Mouse (Mus musculus) testis, adult 2 months (tissue): ENCODE results near the gene Nfkbie. TPM values are rescaled to one million over a fixed set of nuclear protein-coding genes. Genes with fewer than 3 reads are reported as not detected.

Experiments
- H3K27ac ChIP-seq: fragments of 200-500 bp; 2 replicates; pipeline ENCODE4 v1.5.1; 2012; ENCODE audit warnings: low read depth, low read length; ENCODE audit not compliant: control insufficient read depth, insufficient read depth
- H3K27me3 ChIP-seq: fragments of 200-500 bp; 2 replicates; pipeline ENCODE4 v1.6.1; 2012; ENCODE audit warnings: mild to moderate bottlenecking, low read length, moderate library complexity; ENCODE audit not compliant: control insufficient read depth, insufficient read depth
- H3K36me3 ChIP-seq: fragments of 200-500 bp; 2 replicates; pipeline ENCODE4 v1.6.1; 2012; ENCODE audit warnings: mild to moderate bottlenecking, low read length; ENCODE audit not compliant: control insufficient read depth, insufficient read depth
- H3K4me1 ChIP-seq: fragments of 200-500 bp; 2 replicates; pipeline ENCODE4 v1.6.1; 2012; ENCODE audit warnings: low read length; ENCODE audit not compliant: control insufficient read depth, insufficient read depth
- H3K4me3 ChIP-seq: fragments of 200-500 bp; 2 replicates; pipeline ENCODE4 v1.5.1; 2012; ENCODE audit warnings: low read depth, mild to moderate bottlenecking, low read length, moderate library complexity, mixed read lengths; ENCODE audit not compliant: control insufficient read depth
- CTCF ChIP-seq: fragments of 200-500 bp; IDR thresholded peaks from 2 replicates; pipeline ENCODE4 v1.5.1; 2012; ENCODE audit warnings: low read depth, mild to moderate bottlenecking, inconsistent platforms, low read length, moderate library complexity; ENCODE audit not compliant: control insufficient read depth, insufficient read depth, insufficient replicate concordance
- POLR2A ChIP-seq: fragments of 200-500 bp; IDR thresholded peaks from 2 replicates; pipeline ENCODE4 v1.6.1; 2012; ENCODE audit warnings: low read depth, mild to moderate bottlenecking, inconsistent platforms, low read length, moderate library complexity; ENCODE audit not compliant: control insufficient read depth
- polyA plus RNA-seq: library from polyadenylated mRNA; depleted of rRNA; stranded (reverse); fragments of >200 nt; gene quantifications from 2 replicates; pipeline ENCODE4 v1.2.3, GENCODE M21; 2012

Gene Nfkbie
- polyA plus RNA-seq, 1 experiment, result 0.83 TPM

DNA sequence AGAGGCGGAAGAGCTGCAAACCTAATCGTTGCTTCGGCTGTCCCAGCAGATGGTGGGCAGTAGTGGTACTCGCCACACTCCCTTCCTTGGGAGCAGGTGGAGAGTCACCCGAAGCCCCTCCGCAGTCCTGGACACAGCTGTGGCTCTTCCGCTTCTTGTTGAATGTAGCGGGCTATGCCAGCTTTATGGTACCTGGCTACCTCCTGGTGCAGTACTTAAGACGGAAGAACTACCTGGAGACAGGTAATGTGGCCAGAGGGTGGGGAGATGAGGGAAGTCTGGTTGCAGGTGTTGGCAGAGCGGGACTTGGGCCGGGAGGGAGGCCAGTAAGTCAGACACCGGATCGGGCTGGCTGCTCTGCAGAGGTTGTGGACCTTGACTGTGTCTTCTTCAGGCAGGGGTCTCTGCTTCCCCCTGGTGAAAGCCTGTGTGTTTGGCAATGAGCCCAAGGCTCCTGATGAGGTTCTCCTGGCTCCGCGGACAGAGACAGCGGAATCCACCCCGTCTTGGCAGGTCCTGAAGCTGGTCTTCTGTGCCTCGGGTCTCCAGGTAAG is 9.1 kb downstream of the Nfkbie start:
- H3K4me3 ChIP-seq, result peak overlapping the region; percentile 83
- no peaks in the 10 kb centered on the region; the same call in 1 of the 2 replicates for H3K36me3 ChIP-seq
- TF ChIP-seq CTCF (no peak), POLR2A (no peak)
- H3K27ac ChIP-seq, result peak overlapping the region; percentile 55
- peaks cover 9% of the 10 kb centered on the region for H3K4me1 ChIP-seq
- H3K27me3 ChIP-seq, result no peaks in the 10 kb centered on the region

DNA sequence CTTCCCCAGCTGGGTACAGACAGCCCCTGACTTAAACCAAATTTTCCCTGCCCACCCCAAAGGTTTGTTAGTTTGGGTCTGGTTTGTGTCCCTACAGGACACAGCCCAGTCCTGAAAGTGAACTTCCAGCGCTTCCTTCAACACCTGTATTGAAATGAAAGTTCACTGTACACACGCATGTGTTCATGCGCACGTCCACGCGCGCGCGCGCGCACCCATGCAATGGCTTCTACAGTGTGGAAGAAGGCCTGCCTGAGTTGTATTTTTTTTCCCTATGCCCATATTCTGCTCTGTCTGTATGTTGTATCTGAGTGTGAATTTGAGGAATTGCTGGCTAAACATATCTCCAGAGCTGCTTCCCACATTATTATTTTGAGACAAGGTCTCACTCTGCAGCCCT is 9.6 kb downstream of the Nfkbie start:
- peaks cover 9% of the 10 kb centered on the region for H3K4me1 ChIP-seq
- no peaks in the 10 kb centered on the region; the same call in none of the 2 replicates for H3K36me3 ChIP-seq
- no peak overlapping the region for H3K4me3 ChIP-seq
- H3K27ac ChIP-seq, result no peak overlapping the region
- TF ChIP-seq CTCF, result no peak
- TF ChIP-seq POLR2A, result no peak
- H3K27me3 ChIP-seq, result no peaks in the 10 kb centered on the region

DNA sequence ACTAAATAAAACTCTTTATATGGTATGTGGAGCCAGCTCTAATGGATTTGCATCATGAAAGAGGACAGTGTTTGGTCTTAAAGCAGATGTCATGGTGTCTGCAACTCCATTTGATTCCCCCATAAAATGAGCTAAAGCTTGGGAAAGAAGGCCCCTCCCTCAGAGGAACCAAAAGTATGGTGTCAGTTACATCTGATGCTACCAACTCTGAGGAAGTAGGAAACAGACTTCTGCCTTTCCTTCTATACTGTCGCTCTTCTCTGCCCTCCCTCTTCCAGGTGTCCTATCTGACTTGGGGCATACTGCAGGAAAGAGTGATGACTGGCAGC is 10.5 kb downstream of the Nfkbie start:
- Histone ChIP-seq H3K36me3 (peaks cover 4% of the 10 kb centered on the region), H3K27ac (no peak overlapping the region), H3K4me3 (no peak overlapping the region), H3K27me3 (no peaks in the 10 kb centered on the region), H3K4me1 (peaks cover 9% of the 10 kb centered on the region)
- TF ChIP-seq POLR2A (no peak), CTCF (no peak)

DNA sequence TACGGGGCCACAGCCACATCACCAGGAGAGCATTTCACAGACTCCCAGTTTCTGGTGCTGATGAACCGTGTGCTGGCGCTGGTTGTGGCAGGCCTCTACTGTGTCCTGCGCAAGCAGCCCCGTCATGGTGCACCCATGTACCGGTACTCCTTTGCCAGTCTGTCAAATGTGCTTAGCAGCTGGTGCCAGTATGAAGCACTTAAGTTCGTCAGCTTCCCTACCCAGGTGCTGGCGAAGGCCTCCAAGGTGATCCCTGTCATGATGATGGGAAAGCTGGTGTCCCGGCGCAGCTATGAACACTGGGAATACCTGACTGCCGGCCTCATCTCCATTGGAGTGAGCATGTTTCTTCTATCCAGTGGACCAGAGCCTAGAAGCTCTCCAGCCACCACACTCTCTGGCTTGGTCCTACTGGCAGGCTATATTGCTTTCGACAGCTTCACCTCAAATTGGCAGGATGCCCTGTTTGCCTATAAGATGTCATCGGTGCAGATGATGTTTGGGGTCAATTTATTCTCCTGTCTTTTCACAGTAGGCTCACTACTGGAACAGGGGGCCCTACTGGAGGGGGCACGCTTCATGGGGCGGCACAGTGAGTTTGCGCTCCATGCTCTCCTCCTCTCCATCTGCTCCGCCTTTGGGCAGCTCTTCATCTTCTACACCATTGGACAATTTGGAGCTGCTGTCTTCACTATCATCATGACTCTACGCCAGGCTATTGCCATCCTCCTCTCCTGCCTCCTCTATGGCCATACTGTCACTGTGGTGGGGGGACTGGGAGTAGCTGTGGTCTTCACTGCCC is 11.1 kb downstream of the Nfkbie start:
- TF ChIP-seq CTCF (no peak), POLR2A (no peak)
- no peak overlapping the region for H3K27ac ChIP-seq
- peaks cover 9% of the 10 kb centered on the region for H3K4me1 ChIP-seq
- H3K4me3 ChIP-seq, result no peak overlapping the region
- H3K36me3 ChIP-seq, result peaks cover 4% of the 10 kb centered on the region
- H3K27me3 ChIP-seq, result no peaks in the 10 kb centered on the region

DNA sequence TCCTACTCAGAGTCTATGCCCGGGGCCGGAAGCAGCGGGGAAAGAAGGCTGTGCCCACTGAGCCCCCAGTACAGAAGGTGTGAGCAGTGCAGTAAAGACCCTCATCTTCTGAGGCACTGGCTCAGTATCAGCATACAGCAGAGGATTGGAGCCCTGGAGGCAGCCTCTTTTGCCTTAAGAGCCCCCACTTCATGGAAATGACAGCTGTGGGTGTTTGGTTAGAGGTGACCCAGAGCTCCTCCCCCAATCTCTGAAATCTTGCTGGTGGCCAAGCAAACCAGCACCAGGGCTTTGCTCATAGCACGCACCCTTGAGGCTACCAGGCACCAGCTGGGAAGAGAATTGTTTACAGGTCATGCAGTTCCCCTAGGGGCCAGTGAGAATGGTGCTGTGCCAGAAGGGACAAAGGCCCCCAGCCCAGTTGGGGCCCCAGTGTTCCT is 11.7 kb downstream of the Nfkbie start:
- Histone ChIP-seq H3K4me1 (peaks cover 9% of the 10 kb centered on the region), H3K27ac (no peak overlapping the region), H3K4me3 (no peak overlapping the region)

DNA sequence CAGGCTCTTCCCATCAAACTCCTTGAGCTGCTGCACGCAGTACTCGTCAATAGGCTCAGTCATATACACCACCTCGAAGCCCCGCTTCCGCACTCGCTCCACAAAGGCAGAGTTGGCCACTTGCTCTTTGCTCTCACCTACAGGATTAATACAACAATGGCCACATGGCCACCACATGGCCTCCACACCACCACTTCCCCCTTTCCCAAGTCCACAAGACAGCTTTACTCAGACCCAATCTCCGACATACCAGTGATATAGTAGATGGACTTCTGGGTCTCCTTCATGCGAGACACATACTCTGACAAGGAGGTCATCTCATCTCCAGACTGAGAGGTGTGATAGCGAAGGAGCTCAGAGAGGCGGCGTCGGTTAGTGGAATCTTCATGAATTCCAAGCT is 13.5 kb downstream of the Nfkbie start:
- no peak overlapping the region for H3K27ac ChIP-seq
- peaks cover 14% of the 10 kb centered on the region for H3K4me1 ChIP-seq
- no peaks in the 10 kb centered on the region for H3K27me3 ChIP-seq
- H3K36me3 ChIP-seq, result peaks cover 4% of the 10 kb centered on the region
- TF ChIP-seq POLR2A, result no peak
- no peak for TF ChIP-seq CTCF
- H3K4me3 ChIP-seq, result no peak overlapping the region

More for the DNA sequence above, 11.7 kb downstream of the Nfkbie start:
- Histone ChIP-seq H3K36me3 (peaks cover 4% of the 10 kb centered on the region), H3K27me3 (no peaks in the 10 kb centered on the region)
- TF ChIP-seq POLR2A (no peak), CTCF (no peak)

DNA sequence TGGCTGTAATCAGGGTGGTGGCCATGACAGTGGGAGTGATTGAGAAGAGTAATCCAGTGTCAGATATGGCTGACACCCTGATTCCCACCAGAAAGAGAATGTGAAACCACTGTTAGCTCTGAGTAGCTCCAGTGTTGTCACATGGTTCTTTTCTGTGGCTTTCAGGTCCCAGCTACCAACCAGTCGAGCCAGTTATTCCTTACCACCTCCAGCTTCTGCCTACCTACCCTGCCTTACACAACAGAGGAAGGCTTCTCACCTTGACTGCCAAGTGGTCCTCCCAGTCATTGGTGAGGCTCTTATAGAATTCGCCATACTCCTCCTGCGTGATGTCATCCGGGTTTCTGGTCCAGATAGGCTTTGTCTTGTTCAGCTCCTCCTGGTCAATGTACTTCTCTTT is 14.5 kb downstream of the Nfkbie start:
- peaks cover 13% of the 10 kb centered on the region for H3K4me1 ChIP-seq

More for the DNA sequence above, 14.5 kb downstream of the Nfkbie start:
- H3K4me3 ChIP-seq, result no peak overlapping the region
- no peak overlapping the region for H3K27ac ChIP-seq
- H3K36me3 ChIP-seq, result peaks cover 4% of the 10 kb centered on the region
- TF ChIP-seq POLR2A (no peak), CTCF (no peak)
- H3K27me3 ChIP-seq, result no peaks in the 10 kb centered on the region
